Mouse (Mus musculus) midbrain, embryonic 11.5 days (tissue): Measurements from ENCODE around the gene Eif4g3. TPM values are rescaled to one million over a fixed set of nuclear protein-coding genes. Genes with fewer than 3 reads are reported as not detected.

Source experiments
- ATAC-seq: fragments of 200-750 bp; cut with Nextera tagmentation; 2 replicates; pipeline ENCODE4 v1.8.0; 2017; ENCODE audit warnings: moderate TSS enrichment, moderate library complexity; ENCODE audit not compliant: low FRiP score
- DNase-seq: peaks from one replicate; pipeline ENCODE4 v3.0.0; 2015; ENCODE audit warnings: low spot score; ENCODE audit errors: missing footprints
- H3K27ac ChIP-seq: fragments of 300-500 bp; sonication (generic); 2 replicates; pipeline ENCODE4 v1.5.1; 2014; ENCODE audit warnings: low read depth, low read length
- H3K27me3 ChIP-seq: fragments of 300-500 bp; sonication (generic); 2 replicates; pipeline ENCODE4 v1.6.1; 2014; ENCODE audit warnings: mild to moderate bottlenecking, low read length, moderate library complexity, mixed read lengths; ENCODE audit not compliant: control insufficient read depth, insufficient read depth
- H3K36me3 ChIP-seq: fragments of 300-500 bp; sonication (generic); 2 replicates; pipeline ENCODE4 v1.6.1; 2014; ENCODE audit warnings: mild to moderate bottlenecking, low read length, moderate library complexity, mixed read lengths; ENCODE audit not compliant: control insufficient read depth, insufficient read depth
- H3K4me1 ChIP-seq: fragments of 300-500 bp; sonication (generic); 2 replicates; pipeline ENCODE4 v1.6.1; 2014; ENCODE audit warnings: low read length; ENCODE audit not compliant: control insufficient read depth, insufficient read depth
- H3K4me2 ChIP-seq: fragments of 300-500 bp; sonication (generic); 2 replicates; pipeline ENCODE4 v1.6.1; 2014; ENCODE audit warnings: mild to moderate bottlenecking, moderate library complexity
- H3K4me3 ChIP-seq: fragments of 300-500 bp; sonication (generic); 2 replicates; pipeline ENCODE4 v1.5.1; 2014; ENCODE audit warnings: low read depth, low read length
- H3K9ac ChIP-seq: fragments of 300-500 bp; sonication (generic); 2 replicates; pipeline ENCODE4 v1.6.1; 2014; ENCODE audit warnings: low read length
- H3K9me3 ChIP-seq: fragments of 300-500 bp; sonication (generic); 2 replicates; pipeline ENCODE4 v1.6.1; 2016; ENCODE audit warnings: low read length; ENCODE audit not compliant: control insufficient read depth
- WGBS: fragments of 180-500 bp; shearing (Covaris S2); extraction: QIAGEN DNeasy Blood & Tissue Kit; methylation state at CpG from one replicate; pipeline ENCODE4 v1.1.7; 2014; 5-methylcytosine and 5-hydroxymethylcytosine counted together
- polyA plus RNA-seq: library from polyadenylated mRNA; unstranded; fragments of >200 nt; fragmentation: Nextera tagmentation; extraction: Ambion mirVana; gene quantifications from 2 replicates; pipeline ENCODE4 v1.2.1, GENCODE M21; 2014

Eif4g3 gene
- polyA plus RNA-seq, 1 experiment from 2014 or later, result 41.9 TPM

DNA sequence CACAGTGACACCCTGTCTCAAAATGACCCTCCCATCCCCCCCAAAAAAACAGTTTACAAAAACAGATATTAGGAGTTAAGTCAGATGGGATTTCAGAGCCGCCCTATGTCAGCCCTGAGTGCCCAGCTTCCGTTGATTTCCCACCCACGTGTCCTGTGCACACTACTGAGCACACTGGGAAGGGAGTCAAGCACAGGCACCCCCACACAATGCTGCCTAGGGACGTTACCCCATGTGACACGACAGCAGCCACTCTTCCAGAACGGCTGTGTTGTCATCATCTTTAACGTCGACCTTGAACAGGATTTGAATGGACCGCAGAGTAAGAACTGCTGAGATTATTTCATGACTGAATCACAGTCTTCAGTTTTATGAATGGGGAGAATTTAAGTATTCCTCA lies 138.4 kb downstream of the Eif4g3 start:
- no peak overlapping the region for H3K27ac ChIP-seq
- H3K36me3 ChIP-seq, result peaks cover 3% of the 10 kb centered on the region
- ATAC-seq (no peak), DNase-seq (no peak)
- 84% methylated on average over 9 of the region's 9 CpGs for WGBS
- no peak overlapping the region for H3K4me2 ChIP-seq
- H3K27me3 ChIP-seq, result no peaks in the 10 kb centered on the region
- no peaks in the 10 kb centered on the region for H3K4me1 ChIP-seq
- no peak overlapping the region for H3K4me3 ChIP-seq
- no peaks in the 10 kb centered on the region for H3K9me3 ChIP-seq
- H3K9ac ChIP-seq, result no peak overlapping the region

DNA sequence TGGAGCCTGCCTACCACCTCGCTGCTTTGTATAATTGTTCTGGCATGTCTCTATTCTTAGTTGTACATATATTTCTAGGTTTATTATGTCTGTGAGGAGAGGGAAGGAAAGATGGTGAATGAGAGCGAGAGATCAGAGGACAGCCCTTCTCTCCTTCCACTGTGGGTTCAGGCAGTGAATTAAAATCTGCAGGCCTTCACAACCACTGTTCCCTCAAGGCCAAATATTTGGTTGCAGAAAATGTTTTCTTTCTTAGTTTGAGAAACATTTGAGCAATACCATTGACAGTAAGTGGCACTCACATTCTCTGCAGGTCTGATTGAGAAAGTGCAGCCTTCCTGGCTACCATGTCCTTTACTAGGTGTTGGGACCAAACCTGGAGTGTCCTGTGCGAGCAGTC lies 138.9 kb downstream of the Eif4g3 start:
- DNase-seq (peak; percentile 70), ATAC-seq (no peak)
- Histone ChIP-seq H3K4me2 (no peak overlapping the region), H3K27ac (no peak overlapping the region), H3K4me1 (no peaks in the 10 kb centered on the region), H3K9me3 (no peaks in the 10 kb centered on the region), H3K27me3 (no peaks in the 10 kb centered on the region), H3K4me3 (no peak overlapping the region), H3K9ac (no peak overlapping the region), H3K36me3 (peaks cover 3% of the 10 kb centered on the region; the same call in 1 of the 2 replicates)
- WGBS, result 93% methylated on average over 3 of the region's 3 CpGs

DNA sequence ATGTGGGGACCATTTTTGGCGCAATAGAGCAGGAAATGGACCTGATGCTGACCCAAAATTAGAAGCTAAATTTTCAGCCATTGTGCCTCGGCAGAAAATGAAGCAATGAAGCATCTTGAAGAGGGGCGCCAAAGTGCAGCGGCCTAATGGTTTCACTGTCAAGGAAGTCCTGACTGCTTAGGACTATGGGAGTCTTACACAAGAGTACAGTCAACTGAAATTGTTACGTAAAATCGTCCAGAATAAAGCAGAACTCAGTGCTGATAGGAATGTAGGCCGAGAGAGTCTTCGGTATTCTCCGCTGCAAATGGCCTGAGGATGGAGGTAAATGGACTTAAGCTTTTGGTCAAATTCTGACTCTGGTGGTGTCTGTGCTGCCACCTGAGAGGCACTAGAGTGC lies 140.5 kb downstream of the Eif4g3 start:
- Histone ChIP-seq H3K36me3 (no peaks in the 10 kb centered on the region; the same call in 1 of the 2 replicates), H3K27me3 (no peaks in the 10 kb centered on the region), H3K27ac (no peak overlapping the region), H3K4me1 (no peaks in the 10 kb centered on the region), H3K4me3 (no peak overlapping the region), H3K9ac (no peak overlapping the region), H3K9me3 (no peaks in the 10 kb centered on the region), H3K4me2 (no peak overlapping the region)
- DNase-seq, result peak; percentile 70
- WGBS, result 94% methylated on average over 9 of the region's 9 CpGs
- ATAC-seq, result no peak

DNA sequence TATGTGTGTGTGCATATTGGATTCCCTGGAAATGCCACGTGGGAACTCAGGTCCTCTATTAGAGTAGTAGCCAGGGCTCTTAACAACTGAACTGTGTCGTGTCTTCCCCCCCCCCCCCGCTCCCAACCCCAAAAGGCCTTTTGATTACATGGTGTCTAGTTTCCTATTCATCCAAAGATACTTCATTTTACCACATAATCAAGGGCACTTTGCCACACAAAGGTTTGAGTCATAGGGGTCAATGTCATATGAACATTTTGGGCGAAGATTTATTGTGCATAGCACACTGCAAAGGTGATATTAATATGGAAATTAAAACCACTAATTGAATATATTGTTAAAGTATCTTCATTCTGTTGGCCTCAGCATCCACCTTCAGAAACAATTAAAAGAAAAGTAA lies 144.5 kb downstream of the Eif4g3 start:
- Histone ChIP-seq H3K9me3 (no peaks in the 10 kb centered on the region), H3K27me3 (no peaks in the 10 kb centered on the region), H3K4me2 (no peak overlapping the region), H3K4me1 (no peaks in the 10 kb centered on the region), H3K9ac (no peak overlapping the region), H3K4me3 (no peak overlapping the region), H3K36me3 (no peaks in the 10 kb centered on the region), H3K27ac (no peak overlapping the region)
- 75% methylated on average over 4 of the region's 4 CpGs for WGBS
- ATAC-seq, result no peak
- DNase-seq, result peak; percentile 39

DNA sequence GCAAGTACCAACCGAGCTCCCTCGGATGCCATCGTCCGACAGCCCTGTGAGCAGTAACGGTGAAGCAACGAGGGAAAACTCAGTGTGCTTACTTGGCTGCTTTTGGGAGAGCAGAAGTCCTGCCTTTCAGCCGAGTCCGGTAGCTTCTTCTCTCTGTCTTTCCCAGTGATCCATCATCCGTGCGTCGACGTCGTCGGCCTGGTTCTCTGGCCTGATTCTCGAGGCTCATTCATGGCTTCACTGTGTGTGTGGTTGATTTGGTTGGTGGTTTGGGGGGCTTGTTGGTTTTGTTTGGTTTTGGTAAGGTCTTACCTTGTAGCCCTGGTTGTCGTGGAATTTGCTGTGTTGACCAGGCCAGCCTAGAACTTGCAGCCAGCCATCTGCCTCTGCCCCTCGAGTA lies 145.0 kb downstream of the Eif4g3 start:
- ATAC-seq (no peak), DNase-seq (peak; percentile 67)
- Histone ChIP-seq H3K9ac (no peak overlapping the region), H3K36me3 (no peaks in the 10 kb centered on the region), H3K9me3 (no peaks in the 10 kb centered on the region), H3K4me1 (no peaks in the 10 kb centered on the region), H3K27ac (no peak overlapping the region), H3K4me2 (no peak overlapping the region), H3K4me3 (no peak overlapping the region), H3K27me3 (no peaks in the 10 kb centered on the region)
- WGBS, result 95% methylated on average over 17 of the region's 17 CpGs

DNA sequence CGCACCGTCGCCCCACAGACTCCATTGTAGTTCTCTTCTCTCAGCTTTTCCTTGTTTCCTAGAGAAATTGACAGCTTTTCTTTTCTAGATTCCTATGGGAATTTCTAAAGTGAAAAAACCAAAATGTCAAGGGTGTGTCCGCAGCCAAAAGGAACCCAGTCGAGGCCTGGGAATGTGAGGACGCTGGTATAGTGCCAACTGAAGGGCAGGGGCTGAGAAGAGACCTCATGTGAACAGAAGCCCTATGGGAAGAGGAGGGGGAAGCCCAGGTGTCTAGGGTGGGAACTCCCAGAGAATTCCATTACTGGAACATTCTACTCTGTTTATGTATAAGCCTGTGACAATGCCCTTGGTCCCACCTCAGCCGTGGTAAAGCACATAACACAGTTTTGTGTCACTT lies 145.4 kb downstream of the Eif4g3 start:
- H3K27ac ChIP-seq, result no peak overlapping the region
- no peak overlapping the region for H3K4me2 ChIP-seq
- ATAC-seq (no peak), DNase-seq (no peak)
- H3K4me1 ChIP-seq, result no peaks in the 10 kb centered on the region
- H3K36me3 ChIP-seq, result no peaks in the 10 kb centered on the region
- WGBS, result 95% methylated on average over 7 of the region's 7 CpGs
- no peak overlapping the region for H3K4me3 ChIP-seq
- no peaks in the 10 kb centered on the region for H3K27me3 ChIP-seq
- H3K9me3 ChIP-seq, result no peaks in the 10 kb centered on the region
- H3K9ac ChIP-seq, result no peak overlapping the region

DNA sequence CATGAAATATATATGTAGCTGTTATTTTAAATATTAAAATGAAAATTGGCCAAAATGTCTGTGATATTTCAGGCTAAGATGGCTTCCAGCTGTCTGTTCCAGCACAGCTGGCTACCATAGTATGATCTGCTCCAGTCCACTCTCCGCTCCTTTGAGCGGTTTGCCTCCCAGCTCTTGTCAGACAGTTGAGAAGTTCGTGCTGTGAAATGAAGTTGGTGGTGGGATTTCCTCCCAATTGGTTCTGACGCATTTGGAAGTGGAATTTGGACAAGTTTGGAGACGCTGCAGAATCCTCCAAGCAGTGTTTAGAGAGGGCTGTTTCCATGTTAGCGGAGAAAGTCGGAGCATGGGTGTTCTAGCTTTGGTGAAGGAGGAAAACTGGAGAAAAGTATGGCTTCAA lies 148.5 kb downstream of the Eif4g3 start:
- Histone ChIP-seq H3K9ac (no peak overlapping the region), H3K4me3 (no peak overlapping the region), H3K27me3 (no peaks in the 10 kb centered on the region), H3K27ac (no peak overlapping the region), H3K4me2 (no peak overlapping the region), H3K36me3 (no peaks in the 10 kb centered on the region), H3K4me1 (no peaks in the 10 kb centered on the region), H3K9me3 (no peaks in the 10 kb centered on the region)
- DNase-seq, result no peak
- ATAC-seq, result no peak
- 94% methylated on average over 7 of the region's 7 CpGs for WGBS

DNA sequence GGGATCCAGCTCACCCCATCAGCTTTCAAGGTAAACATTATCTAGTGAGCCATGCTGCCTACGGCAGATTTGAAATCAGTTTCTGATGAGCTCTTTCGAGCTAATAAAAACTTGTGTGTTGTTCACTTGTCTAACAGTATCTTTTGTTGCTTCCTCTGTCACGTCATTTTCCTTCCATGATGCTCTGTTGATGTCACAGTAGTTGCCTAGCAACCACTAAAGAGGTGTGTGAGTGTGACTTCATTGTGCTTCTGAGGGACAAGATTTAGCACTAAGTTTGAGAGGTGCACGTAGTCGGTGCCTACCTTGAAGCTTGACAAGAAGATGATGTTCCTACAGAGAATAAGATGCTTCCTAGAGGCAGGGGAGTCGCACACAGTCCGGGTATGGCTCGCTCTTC lies 154.4 kb downstream of the Eif4g3 start:
- no peak overlapping the region for H3K4me3 ChIP-seq
- WGBS, result 86% methylated on average over 8 of the region's 8 CpGs
- no peaks in the 10 kb centered on the region for H3K36me3 ChIP-seq
- no peak overlapping the region for H3K9ac ChIP-seq
- no peak overlapping the region for H3K4me2 ChIP-seq
- no peak for ATAC-seq
- H3K9me3 ChIP-seq, result no peaks in the 10 kb centered on the region
- DNase-seq, result no peak
- H3K27ac ChIP-seq, result no peak overlapping the region
- no peaks in the 10 kb centered on the region for H3K27me3 ChIP-seq
- H3K4me1 ChIP-seq, result no peaks in the 10 kb centered on the region

DNA sequence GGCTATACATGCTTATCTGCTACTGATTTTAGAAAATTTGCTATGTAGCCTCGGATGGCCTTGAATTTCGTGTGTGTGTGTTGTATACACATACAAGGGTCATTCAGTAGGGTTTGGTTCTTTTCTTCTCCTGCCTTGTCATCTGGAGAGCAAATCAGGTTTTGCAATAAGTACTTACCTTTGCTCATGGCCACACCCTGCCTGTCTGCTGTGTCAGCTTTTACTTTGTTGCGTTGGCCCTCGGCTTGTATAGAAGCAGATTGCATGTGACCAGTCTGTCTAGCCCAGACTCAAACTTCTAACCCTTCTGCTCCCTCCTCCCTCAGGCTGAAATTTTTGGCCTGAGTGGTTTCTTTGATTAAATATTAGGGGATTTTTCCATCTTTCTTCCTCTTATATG lies 157.2 kb downstream of the Eif4g3 start:
- H3K9ac ChIP-seq, result no peak overlapping the region
- no peak overlapping the region for H3K4me3 ChIP-seq
- DNase-seq, result no peak
- no peak overlapping the region for H3K4me2 ChIP-seq
- H3K36me3 ChIP-seq, result peaks cover 6% of the 10 kb centered on the region; the same call in 1 of the 2 replicates
- H3K9me3 ChIP-seq, result no peaks in the 10 kb centered on the region
- H3K4me1 ChIP-seq, result no peaks in the 10 kb centered on the region
- H3K27ac ChIP-seq, result no peak overlapping the region
- no peaks in the 10 kb centered on the region for H3K27me3 ChIP-seq
- WGBS, result 90% methylated on average over 4 of the region's 4 CpGs
- ATAC-seq, result no peak

DNA sequence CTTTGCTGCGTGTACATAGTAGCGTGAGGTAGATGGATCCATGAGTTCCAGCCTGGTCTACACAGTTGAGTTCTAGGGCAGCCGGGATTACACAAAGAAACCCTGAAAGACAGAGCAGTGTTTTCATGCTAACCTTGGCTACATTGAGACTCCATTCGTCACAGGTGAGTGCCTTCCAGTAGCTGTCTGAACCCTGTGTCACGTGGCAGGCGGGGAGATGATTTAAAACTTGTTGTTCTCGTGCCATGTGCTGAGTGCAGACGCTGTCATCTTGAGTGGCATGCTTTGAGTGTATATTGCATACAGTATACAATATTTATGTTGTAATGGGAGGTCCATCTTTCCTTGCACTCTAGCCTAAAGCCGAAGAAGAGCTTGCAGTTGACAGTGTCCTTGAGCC lies 158.4 kb downstream of the Eif4g3 start:
- no peak overlapping the region for H3K4me2 ChIP-seq
- no peak overlapping the region for H3K9ac ChIP-seq
- H3K9me3 ChIP-seq, result no peaks in the 10 kb centered on the region
- no peak for DNase-seq
- no peak overlapping the region for H3K4me3 ChIP-seq
- WGBS, result 95% methylated on average over 9 of the region's 9 CpGs
- H3K4me1 ChIP-seq, result no peaks in the 10 kb centered on the region
- ATAC-seq, result no peak
- peaks cover 6% of the 10 kb centered on the region; the same call in 1 of the 2 replicates for H3K36me3 ChIP-seq
- H3K27ac ChIP-seq, result no peak overlapping the region
- no peaks in the 10 kb centered on the region for H3K27me3 ChIP-seq
